Mouse (Mus musculus) heart, adult 2 months (tissue): Measurements from ENCODE around the gene A2m. TPM values are rescaled to one million over a fixed set of nuclear protein-coding genes. Genes with fewer than 3 reads are reported as not detected.

Experiments
- DNase-seq, 2 experiments: peaks; one replicate each; pipeline ENCODE4 v3.0.0; 2021
- H3K27ac ChIP-seq: fragments of 200-600 bp; 2 replicates; pipeline ENCODE4 v1.8.1; 2022
- H3K27me3 ChIP-seq: fragments of 200-500 bp; 2 replicates; pipeline ENCODE4 v1.6.1; 2012; ENCODE audit warnings: mild to moderate bottlenecking, low read length, inconsistent platforms, mixed read lengths; ENCODE audit not compliant: control insufficient read depth, insufficient read depth
- H3K36me3 ChIP-seq: fragments of 200-500 bp; 2 replicates; pipeline ENCODE4 v1.6.1; 2012; ENCODE audit warnings: low read length, inconsistent platforms; ENCODE audit not compliant: control insufficient read depth, insufficient read depth
- H3K4me1 ChIP-seq: fragments of 200-500 bp; 2 replicates; pipeline ENCODE4 v1.6.1; 2011; ENCODE audit warnings: low read length; ENCODE audit not compliant: control insufficient read depth, insufficient read depth
- H3K4me3 ChIP-seq: fragments of 200-600 bp; 2 replicates; pipeline ENCODE4 v1.8.1; 2022
- H3K79me2 ChIP-seq: fragments of 200-500 bp; replicated peaks from 2 replicates; pipeline ENCODE4 v1.6.1; 2012; ENCODE audit warnings: mild to moderate bottlenecking, inconsistent platforms, low read length, moderate library complexity, mixed read lengths; ENCODE audit not compliant: control insufficient read depth, insufficient read depth
- H3K9ac ChIP-seq: fragments of 200-500 bp; 2 replicates; pipeline ENCODE4 v1.6.1; 2012; ENCODE audit warnings: low read depth, mild to moderate bottlenecking, control low read depth, inconsistent platforms, low read length, mixed read lengths
- CTCF ChIP-seq: fragments of 200-600 bp; IDR thresholded peaks from 2 replicates; pipeline ENCODE4 v1.8.1; 2022; ENCODE audit warnings: antibody characterized with exemption, mild to moderate bottlenecking, moderate library complexity
- EP300 ChIP-seq: fragments of 200-500 bp; IDR thresholded peaks from 2 replicates; pipeline ENCODE4 v1.6.1; 2011; ENCODE audit warnings: low read depth, low read length, control low read depth; ENCODE audit not compliant: insufficient read depth
- POLR2A ChIP-seq: fragments of 200-500 bp; IDR thresholded peaks from 2 replicates; pipeline ENCODE4 v1.6.1; 2011; ENCODE audit warnings: mild to moderate bottlenecking, low read depth, low read length, control low read depth; ENCODE audit not compliant: insufficient read depth
- WGBS: fragments of 180-500 bp; shearing (Covaris S2); methylation state at CpG from one replicate; pipeline ENCODE4 v1.1.7; 2018; 5-methylcytosine and 5-hydroxymethylcytosine counted together
- intact Hi-C: fragments of 180-260 bp; cut with DNase I; formaldehyde crosslinking; loops from one replicate; pipeline ENCODE4 v1.15.1; 2025
- long read RNA-seq: library from polyadenylated mRNA; stranded (forward); transcript quantifications from one replicate; pipeline ENCODE4 v2.0.0, GENCODE M21; 2021
- polyA plus RNA-seq: library from polyadenylated mRNA; depleted of rRNA; stranded (reverse); fragments of >200 nt; gene quantifications from 2 replicates; pipeline ENCODE4 v1.2.3, GENCODE M21; 2012; rRNA removed
- total RNA-seq, 2 experiments: library from RNA; stranded (reverse); gene quantifications; 2 replicates each; pipeline ENCODE4 v1.2.3; 2021

A2m gene
- under 1 TPM; 0.61 to 0.89 TPM for total RNA-seq
- 0.41 and 0.51 TPM in 2 replicates for polyA plus RNA-seq
- long read RNA-seq, partial matches to known transcripts = 0 of 1 reads
- long read RNA-seq, other reads (novel, unspliced or antisense) = 1 of 1 reads

DNA sequence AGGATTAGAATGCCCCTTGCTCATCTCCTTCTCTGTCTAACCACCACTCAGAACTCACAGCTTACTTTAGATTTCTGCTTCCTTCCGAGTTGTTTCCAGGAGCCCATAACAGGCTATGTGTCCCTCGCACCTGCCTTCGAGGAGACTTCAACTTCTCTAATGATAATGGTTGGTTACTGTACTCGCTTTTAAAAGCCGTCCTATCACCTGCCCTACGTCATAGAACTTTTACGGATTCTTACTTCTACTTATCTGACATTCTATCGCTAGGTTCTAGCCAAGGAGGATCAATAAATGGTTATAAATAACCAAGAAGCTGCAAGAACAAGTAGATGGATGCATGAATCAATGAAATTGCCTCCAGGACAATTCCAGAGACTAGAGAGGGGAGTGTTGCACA is at the start of gene A2m:
TSS of gene A2m (plus strand) at position 301 of the 400 bp plus-strand sequence.
- no peak within 1 kb of the TSS for H3K9ac ChIP-seq

DNA sequence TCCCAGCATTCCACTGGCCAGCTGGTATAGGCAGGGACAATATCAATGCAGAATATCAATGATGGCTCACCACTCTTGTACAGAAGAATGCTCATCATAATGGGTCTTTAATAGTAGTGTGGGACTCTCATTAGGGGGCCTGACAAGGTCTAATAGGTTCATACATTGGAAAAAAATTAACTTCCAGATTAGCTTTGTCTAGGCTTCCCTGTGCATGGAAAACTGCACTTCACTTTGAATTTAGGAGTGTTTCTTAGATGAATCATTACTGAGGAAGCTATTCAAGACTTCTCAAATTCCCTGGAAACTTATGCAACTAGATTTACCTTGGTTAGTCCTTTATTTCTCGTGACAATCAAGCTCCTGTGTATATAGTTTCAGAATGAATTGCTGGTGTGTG is 45.0 kb upstream of the A2m start:
- intact Hi-C loops = no loop called here
- 41% methylated on average over 1 of the region's 1 CpGs for WGBS

More for the DNA sequence above, at the start of gene A2m:
- Histone ChIP-seq H3K27me3 (no peaks in the 10 kb centered on the region), H3K4me1 (no peaks in the 10 kb centered on the region), H3K36me3 (no peaks in the 10 kb centered on the region), H3K27ac (no peak within 1 kb of the TSS), H3K4me3 (no peak within 1 kb of the TSS), H3K79me2 (no peaks in the 10 kb centered on the region)
- TF ChIP-seq EP300 (no peak), CTCF (no peak), POLR2A (no peak)
- DNase-seq = no peak
- intact Hi-C loops = no loop called here
- 90% methylated on average over 8 of the region's 8 CpGs for WGBS

DNA sequence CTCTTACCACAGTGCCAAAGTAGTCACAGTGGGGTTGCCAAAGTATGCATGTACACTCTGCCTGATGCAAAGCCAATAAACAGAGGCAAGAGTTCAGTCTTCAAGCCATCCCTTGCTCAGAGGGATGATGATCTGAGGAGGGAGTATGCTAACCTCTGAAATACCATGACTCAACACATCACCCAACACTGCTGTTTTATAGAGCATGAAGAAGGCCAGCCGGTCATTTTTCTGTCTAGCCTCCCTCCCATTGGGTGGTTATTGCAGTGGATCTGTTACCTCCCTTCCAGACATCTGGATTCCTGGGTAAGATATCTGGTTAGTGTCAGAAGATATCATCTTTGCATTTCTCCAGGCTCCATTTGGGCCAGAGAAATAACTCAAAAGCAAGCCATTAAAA is 34.2 kb upstream of the A2m start:
- intact Hi-C loops = no loop called here
- Histone ChIP-seq H3K4me3 (no peak overlapping the region), H3K27me3 (no peaks in the 10 kb centered on the region), H3K36me3 (no peaks in the 10 kb centered on the region), H3K9ac (no peak overlapping the region), H3K27ac (no peak overlapping the region), H3K79me2 (no peaks in the 10 kb centered on the region), H3K4me1 (no peaks in the 10 kb centered on the region)
- no peak for DNase-seq
- 59% methylated on average over 1 of the region's 1 CpGs for WGBS
- TF ChIP-seq POLR2A (no peak), EP300 (no peak), CTCF (no peak)

More for the DNA sequence above, 45.0 kb upstream of the A2m start:
- DNase-seq = no peak
- no peaks in the 10 kb centered on the region for H3K79me2 ChIP-seq
- no peak overlapping the region for H3K27ac ChIP-seq
- no peaks in the 10 kb centered on the region for H3K36me3 ChIP-seq
- H3K27me3 ChIP-seq = no peaks in the 10 kb centered on the region
- no peak overlapping the region for H3K4me3 ChIP-seq
- H3K4me1 ChIP-seq = no peaks in the 10 kb centered on the region
- H3K9ac ChIP-seq = no peak overlapping the region
- TF ChIP-seq EP300 (no peak), POLR2A (no peak), CTCF (no peak)

DNA sequence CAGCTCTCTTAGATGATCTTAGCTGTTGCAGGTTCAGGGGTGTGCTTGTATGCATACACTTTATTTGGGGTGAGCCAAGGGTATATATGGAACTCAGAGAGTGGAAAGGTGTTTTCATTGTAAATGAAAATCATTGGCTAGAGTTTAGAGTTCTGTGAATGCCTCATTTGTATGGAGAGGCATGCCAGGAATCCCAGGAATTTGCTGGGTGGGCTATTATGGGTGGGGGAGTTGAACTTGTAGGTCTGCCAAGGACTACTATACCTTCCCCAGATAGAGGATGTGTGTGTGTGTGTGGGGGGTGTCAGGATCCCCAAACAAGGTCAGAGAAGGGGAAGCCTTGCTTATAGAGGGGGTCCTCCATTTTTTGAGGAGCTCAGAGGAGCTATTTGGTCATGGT is 27.3 kb upstream of the A2m start:
- H3K27ac ChIP-seq = no peak overlapping the region
- H3K79me2 ChIP-seq = no peaks in the 10 kb centered on the region
- DNase-seq = no peak
- H3K36me3 ChIP-seq = no peaks in the 10 kb centered on the region
- TF ChIP-seq EP300 = no peak
- TF ChIP-seq CTCF = no peak
- TF ChIP-seq POLR2A = no peak
- no peaks in the 10 kb centered on the region for H3K27me3 ChIP-seq
- H3K4me3 ChIP-seq = no peak overlapping the region
- intact Hi-C loops = no loop called here
- no peak overlapping the region for H3K9ac ChIP-seq
- H3K4me1 ChIP-seq = no peaks in the 10 kb centered on the region

DNA sequence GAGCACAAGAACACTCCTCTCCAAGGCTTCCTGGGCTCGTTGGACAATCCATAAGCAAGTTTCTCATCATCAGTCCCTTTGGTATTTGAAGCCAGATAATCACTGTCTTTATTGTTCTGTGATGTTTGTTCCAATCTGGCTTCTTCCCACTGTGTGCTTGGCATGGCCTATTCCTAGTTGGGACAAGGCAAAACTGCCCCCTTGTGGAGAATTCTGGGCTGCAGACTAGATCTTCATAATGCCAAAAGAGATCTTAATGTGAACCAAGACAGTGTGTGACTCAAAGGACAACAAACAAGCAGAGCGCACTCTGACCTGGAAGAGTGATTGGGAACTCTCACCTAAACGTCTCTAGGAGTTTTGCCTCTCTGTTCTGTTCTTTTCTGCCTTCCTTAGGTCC is 23.4 kb upstream of the A2m start:
- H3K36me3 ChIP-seq = no peaks in the 10 kb centered on the region
- no peak overlapping the region for H3K27ac ChIP-seq
- H3K9ac ChIP-seq = no peak overlapping the region
- no peaks in the 10 kb centered on the region for H3K4me1 ChIP-seq
- no peak overlapping the region for H3K4me3 ChIP-seq
- peak; percentile 67 for TF ChIP-seq CTCF
- TF ChIP-seq POLR2A = no peak
- H3K79me2 ChIP-seq = no peaks in the 10 kb centered on the region
- H3K27me3 ChIP-seq = no peaks in the 10 kb centered on the region
- WGBS = 38% methylated on average over 3 of the region's 3 CpGs
- no peak for DNase-seq
- intact Hi-C loops = loop anchor here (2.0 kb wide), 1 partner anchor 339 kb away; no protein-coding TSS in a partner anchor

DNA sequence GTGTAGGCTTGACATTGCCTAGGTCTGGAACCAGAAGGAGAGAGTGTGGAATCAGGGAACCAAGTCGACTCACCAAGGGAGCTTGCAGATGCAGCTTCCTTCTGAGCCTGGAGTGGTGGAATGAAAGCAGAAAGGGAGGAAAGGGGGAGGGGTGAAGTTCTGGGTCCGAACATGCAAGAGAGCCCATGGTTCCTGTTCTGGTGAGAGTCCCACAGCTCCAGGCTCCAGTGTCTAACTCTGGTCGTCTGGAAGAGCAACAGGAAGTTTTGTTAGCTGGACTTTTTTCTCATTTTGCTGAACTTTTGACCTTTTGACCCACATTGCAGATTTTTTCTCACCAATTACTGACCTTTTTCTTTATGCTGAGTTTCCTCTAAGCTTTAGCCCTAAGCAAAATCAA is 17.7 kb upstream of the A2m start:
- Histone ChIP-seq H3K79me2 (no peaks in the 10 kb centered on the region), H3K4me3 (no peak overlapping the region), H3K4me1 (no peaks in the 10 kb centered on the region), H3K27ac (no peak overlapping the region), H3K36me3 (no peaks in the 10 kb centered on the region), H3K9ac (no peak overlapping the region), H3K27me3 (no peaks in the 10 kb centered on the region)
- TF ChIP-seq POLR2A = no peak
- no peak for TF ChIP-seq CTCF
- no peak for TF ChIP-seq EP300
- WGBS = 17% methylated on average over 3 of the region's 3 CpGs
- intact Hi-C loops = no loop called here
- DNase-seq = no peak
